Comparison of ENCODE assay signal across 9 mouse cellular contexts in the genomic region with DNA sequence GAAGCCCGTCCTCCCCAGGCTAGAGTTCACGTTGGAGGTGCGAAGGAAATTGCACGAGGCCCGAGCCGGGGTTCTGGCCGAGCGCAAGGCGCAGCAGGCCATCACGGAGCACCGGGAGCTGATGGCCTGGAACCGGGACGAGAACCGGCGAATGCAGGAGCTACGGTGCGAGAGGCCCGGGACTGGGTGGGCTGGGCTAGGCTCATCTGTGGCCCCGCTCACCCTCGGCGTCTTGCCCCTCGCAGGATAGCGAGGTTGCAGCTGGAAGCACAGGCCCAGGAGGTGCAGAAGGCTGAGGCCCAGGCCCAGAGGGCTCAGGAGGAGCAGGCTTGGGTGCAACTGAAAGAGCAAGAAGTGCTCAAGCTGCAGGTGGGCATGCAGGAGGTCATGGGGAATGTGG. TPM values are rescaled to one million over a fixed set of nuclear protein-coding genes. Genes with fewer than 3 reads are reported as not detected.
DNase-seq lines count a peak whose midpoint lies in the region; ATAC-seq and TF ChIP-seq lines count a peak whose summit lies in the region.
"Had no signal": no experiment of that assay in that cellular context is flagged by ENCODE, and none has a peak within 500 bp of the region (broad histone marks: within the 10 kb centered on the region; RNA-seq: fewer than 3 reads in every experiment).

No protein-coding gene starts in this region.

- TF ChIP-seq CTCF in gastrocnemius, adult 2 months (IDR thresholded peaks at IDR 0.05) = no peak
- TF ChIP-seq CTCF in forebrain, postnatal 0 days (IDR thresholded peaks at IDR 0.05; ENCODE audit: low read depth) = no peak

- H3K27ac ChIP-seq in gastrocnemius, adult 2 months = peak overlapping the region; percentile 93
- H3K27ac ChIP-seq in forebrain, postnatal 0 days (ENCODE audit: low read depth, low read length) = peak overlapping the region; percentile 45; the same call in 1 of the 2 replicates
- peak overlapping the region; percentile 39; the same call in 1 of the 2 replicates for H3K27ac ChIP-seq in liver, embryonic 16.5 days (ENCODE audit: low read length)

- no peaks in the 10 kb centered on the region for H3K27me3 ChIP-seq in forebrain, postnatal 0 days (ENCODE audit: insufficient read depth, low read length)
- no peaks in the 10 kb centered on the region for H3K27me3 ChIP-seq in liver, embryonic 16.5 days (ENCODE audit: control insufficient read depth, insufficient read depth, low read depth, low read length)

- ATAC-seq in forebrain, postnatal 0 days = no peak; the same call in none of the 2 replicates
- ATAC-seq in liver, embryonic 16.5 days (ENCODE audit: low read depth) = peak; percentile 10; the same call in 1 of the 2 replicates
- no peak for ATAC-seq in activated CD4-positive, CD25-positive, alpha-beta regulatory T cell, adult 4 months

- H3K36me3 ChIP-seq in forebrain, postnatal 0 days (ENCODE audit: insufficient read depth) = peaks cover 18% of the 10 kb centered on the region
- H3K36me3 ChIP-seq in liver, embryonic 16.5 days (ENCODE audit: control insufficient read depth, insufficient read depth) = 0 out of 2 replicates have a peak, but pooled peaks cover 8% of the 10 kb centered on the region

- peak; percentile 43 for DNase-seq in gastrocnemius, adult 2 months
- DNase-seq in gastrocnemius, postnatal 14 days = no peak
- peak; percentile 15 for DNase-seq in ovary, postnatal 14 days (ENCODE audit: low spot score)
- no peak for DNase-seq in ovary, postnatal 36 days (ENCODE audit: low spot score)
- no peak for DNase-seq in forebrain, postnatal 0 days
- DNase-seq in yolk sac, embryonic 10.5 days (ENCODE audit: low spot score) = no peak

- H3K4me1 ChIP-seq in forebrain, postnatal 0 days (ENCODE audit: insufficient read depth) = peaks cover 7% of the 10 kb centered on the region
- peaks cover 16% of the 10 kb centered on the region for H3K4me1 ChIP-seq in liver, embryonic 16.5 days (ENCODE audit: control insufficient read depth, low read depth, low read length)

- WGBS in forebrain, postnatal 0 days = under 1% methylated on average over 23 of the region's 23 CpGs
- WGBS in liver, embryonic 16.5 days (ENCODE audit: insufficient replicate concordance) = under 1% methylated on average over 23 of the region's 23 CpGs

- peak overlapping the region; percentile 84 for H3K4me2 ChIP-seq in forebrain, postnatal 0 days (ENCODE audit: low read depth)
- peak overlapping the region; percentile 84 for H3K4me2 ChIP-seq in liver, embryonic 16.5 days (ENCODE audit: low read depth, low read length)

- H3K4me3 ChIP-seq in gastrocnemius, adult 2 months = peak overlapping the region; percentile 87
- H3K4me3 ChIP-seq in forebrain, postnatal 0 days (ENCODE audit: low read depth, low read length) = peak overlapping the region; percentile 82
- H3K4me3 ChIP-seq in liver, embryonic 16.5 days (ENCODE audit: low read depth, low read length) = peak overlapping the region; percentile 87

- H3K9ac ChIP-seq in forebrain, postnatal 0 days = peak overlapping the region; percentile 90
- H3K9ac ChIP-seq in liver, embryonic 16.5 days (ENCODE audit: low read depth, low read length) = peak overlapping the region; percentile 89

- no peaks in the 10 kb centered on the region for H3K9me3 ChIP-seq in forebrain, postnatal 0 days (ENCODE audit: low read length)
- no peaks in the 10 kb centered on the region for H3K9me3 ChIP-seq in liver, embryonic 16.5 days (replicated peaks; ENCODE audit: control insufficient read depth, low read length)

- intact Hi-C loops in gastrocnemius, adult 2 months (cut with DNase I) = loop anchor here (5.0 kb wide), 1 partner anchor 203 kb away; no protein-coding TSS in a partner anchor
- intact Hi-C loops in gastrocnemius, postnatal 14 days (cut with DNase I; ENCODE audit: low total_unique reads) = no loop called here

RNA-seq across cellular contexts. Expression of a gene that starts 0.5 kb away (rescaled TPM):
- 10 to 100 TPM; 44.7 to 53.9 TPM for total RNA-seq in gastrocnemius, adult 2 months (2021)
- 10 to 100 TPM; 41.6 to 47.5 TPM for total RNA-seq in gastrocnemius, postnatal 14 days (2021)
- 46.2 and 59.7 TPM in 2 replicates for total RNA-seq in forebrain, postnatal 0 days (2014; rRNA removed)
- 113 and 119 TPM in 2 replicates for polyA plus RNA-seq in forebrain, postnatal 0 days (2015; fragmentation: Nextera tagmentation; extraction: Ambion mirVana)
- polyA plus RNA-seq in liver, embryonic 16.5 days (2015; fragmentation: Nextera tagmentation; extraction: Ambion mirVana) = 30.9 and 34.3 TPM in 2 replicates
- 10 to 100 TPM; 25.4 to 31.1 TPM for polyA plus RNA-seq in activated CD4-positive, CD25-positive, alpha-beta regulatory T cell, adult 4 months (2017; shearing (Covaris generic))

RNA-seq across cellular contexts. Expression of a gene that starts 11.9 kb away (rescaled TPM):
- total RNA-seq in gastrocnemius, adult 2 months (2021) = not detected
- total RNA-seq in gastrocnemius, postnatal 14 days (2021) = not detected
- 4.0 and 8.8 TPM in 2 replicates for total RNA-seq in forebrain, postnatal 0 days (2014; rRNA removed)
- polyA plus RNA-seq in forebrain, postnatal 0 days (2015; fragmentation: Nextera tagmentation; extraction: Ambion mirVana) = 2.2 and 8.1 TPM in 2 replicates
- polyA plus RNA-seq in liver, embryonic 16.5 days (2015; fragmentation: Nextera tagmentation; extraction: Ambion mirVana) = not detected in 2 replicates
- polyA plus RNA-seq in activated CD4-positive, CD25-positive, alpha-beta regulatory T cell, adult 4 months (2017; shearing (Covaris generic)) = not detected
- total RNA-seq: hematopoietic stem cell, adult 5-6 weeks had no signal

RNA-seq across cellular contexts. Expression of a gene that starts 18.3 kb away (rescaled TPM):
- not detected for total RNA-seq in gastrocnemius, adult 2 months (2021)
- total RNA-seq in gastrocnemius, postnatal 14 days (2021) = not detected
- total RNA-seq in forebrain, postnatal 0 days (2014; rRNA removed) = 87.2 and 92.1 TPM in 2 replicates
- 83.0 and 181 TPM in 2 replicates for polyA plus RNA-seq in forebrain, postnatal 0 days (2015; fragmentation: Nextera tagmentation; extraction: Ambion mirVana)
- not detected in 2 replicates for polyA plus RNA-seq in liver, embryonic 16.5 days (2015; fragmentation: Nextera tagmentation; extraction: Ambion mirVana)
- not detected for polyA plus RNA-seq in activated CD4-positive, CD25-positive, alpha-beta regulatory T cell, adult 4 months (2017; shearing (Covaris generic))
- total RNA-seq: hematopoietic stem cell, adult 5-6 weeks had no signal

Comparison
In these comparisons a context has a peak if more than half of its experiments do, and no peak if none do; other contexts are left out.
1. DNase-seq: peak in gastrocnemius, adult 2 months (single experiment) and ovary, postnatal 14 days (single experiment); none in gastrocnemius, postnatal 14 days (single experiment), ovary, postnatal 36 days (single experiment), forebrain, postnatal 0 days (single experiment) and yolk sac, embryonic 10.5 days (single experiment).
2. H3K27ac ChIP-seq: peak in every context shown above with its lines; median percentile 93 in gastrocnemius, adult 2 months; 45 in forebrain, postnatal 0 days; 39 in liver, embryonic 16.5 days.
3. RNA of a gene that starts 18.3 kb away (total RNA-seq): 87.2 to 92.1 TPM in forebrain, postnatal 0 days; not detected in gastrocnemius, adult 2 months and not detected in gastrocnemius, postnatal 14 days; every median in the first group is over 10 times any median in the second.
4. Peak in every context shown above with its lines, with median percentiles within 50 percentile points of each other: H3K4me3 ChIP-seq.